Mouse (Mus musculus): Measurements from ENCODE around the gene Fam124b.
A peak's percentile ranks its signal among the peaks of the same experiment; 100 is the strongest.

The Fam124b gene

GRCm38 (mm10) chr1:80218268-80218667 is at the start of gene Fam124b:
Gene Fam124b, minus strand, starts transcription at chr1:80218473.
- DNase-seq: no peak

GRCm38 (mm10) chr1:80260443-80260842 is 42.2 kb upstream of the Fam124b start:
- DNase-seq: no peak

- no peak for DNase-seq
Observed at GRCm38 (mm10) chr1:80258632-80259031, 40.4 kb upstream of the Fam124b start.

- DNase-seq: no peak
Observed at GRCm38 (mm10) chr1:80253309-80253708, 35.0 kb upstream of the Fam124b start.

GRCm38 (mm10) chr1:80250247-80250646 is 32.0 kb upstream of the Fam124b start:
- DNase-seq: no peak

GRCm38 (mm10) chr1:80247131-80247530 is 28.9 kb upstream of the Fam124b start:
- DNase-seq: no peak

GRCm38 (mm10) chr1:80244123-80244522 is 25.9 kb upstream of the Fam124b start:
- DNase-seq: no peak

- no peak for DNase-seq
Observed at GRCm38 (mm10) chr1:80241579-80241978, 23.3 kb upstream of the Fam124b start.

GRCm38 (mm10) chr1:80240017-80240660 is 21.9 kb upstream of the Fam124b start:
- DNase-seq: no peak

GRCm38 (mm10) chr1:80239481-80239880 is 21.2 kb upstream of the Fam124b start:
- DNase-seq: no peak

- no peak for DNase-seq
Observed at GRCm38 (mm10) chr1:80236951-80237702, 18.9 kb upstream of the Fam124b start.

- no peak for DNase-seq
Observed at GRCm38 (mm10) chr1:80236126-80236525, 17.9 kb upstream of the Fam124b start.

GRCm38 (mm10) chr1:80230612-80231011 is 12.3 kb upstream of the Fam124b start:
- DNase-seq: peak in 1 of 2 experiments; percentile 18

- no peak for DNase-seq
Observed at GRCm38 (mm10) chr1:80224839-80225412, 6.7 kb upstream of the Fam124b start.

- DNase-seq: no peak
Observed at GRCm38 (mm10) chr1:80221151-80221550, 2.9 kb upstream of the Fam124b start.

GRCm38 (mm10) chr1:80213826-80214225 is 4.4 kb downstream of the Fam124b start:
- DNase-seq: no peak

GRCm38 (mm10) chr1:80213146-80213545 is 5.1 kb downstream of the Fam124b start:
- no peak for DNase-seq

GRCm38 (mm10) chr1:80202314-80202713 is 16.0 kb downstream of the Fam124b start:
- no peak for DNase-seq

- no peak for DNase-seq
Observed at GRCm38 (mm10) chr1:80192837-80193236, 25.4 kb downstream of the Fam124b start.

GRCm38 (mm10) chr1:80181414-80181805 is 36.9 kb downstream of the Fam124b start:
- no peak for DNase-seq

- DNase-seq: peak; percentile 28 to 47
Observed at GRCm38 (mm10) chr1:80180767-80181413, 37.4 kb downstream of the Fam124b start.

- no peak for DNase-seq
Observed at GRCm38 (mm10) chr1:80180128-80180527, 38.1 kb downstream of the Fam124b start.

GRCm38 (mm10) chr1:80177651-80178382 is 40.5 kb downstream of the Fam124b start:
- no peak for DNase-seq

Data from kidney, adult 8-10 months (tissue).